Mouse (Mus musculus) c-Kit-negative CD71-positive TER-119-positive erythroid progenitor cells, embryonic 14.5 days (primary cell): ENCODE measurements around the gene 1600012H06Rik.
A peak's percentile ranks its signal among the peaks of the same experiment; 100 is the strongest.
"Not testable (repeated sequence)": the region's sequence is repeated elsewhere in the genome, so short reads cannot be mapped to it uniquely, and the experiment has no call there.

Experiments used
- DNase-seq: peaks from one replicate; pipeline ENCODE4 v3.0.0-alpha.2; 2013; ENCODE audit warnings: low read depth, low spot score

1600012H06Rik gene

GRCm38 (mm10) chr17:14943729-14944059, 710 bp downstream of the 1600012H06Rik start:
- no peak for DNase-seq

GRCm38 (mm10) chr17:14944551-14944950, 1.6 kb downstream of the 1600012H06Rik start:
- DNase-seq: no peak

GRCm38 (mm10) chr17:14949161-14949827, 6.3 kb downstream of the 1600012H06Rik start:
- DNase-seq: no peak

DNA sequence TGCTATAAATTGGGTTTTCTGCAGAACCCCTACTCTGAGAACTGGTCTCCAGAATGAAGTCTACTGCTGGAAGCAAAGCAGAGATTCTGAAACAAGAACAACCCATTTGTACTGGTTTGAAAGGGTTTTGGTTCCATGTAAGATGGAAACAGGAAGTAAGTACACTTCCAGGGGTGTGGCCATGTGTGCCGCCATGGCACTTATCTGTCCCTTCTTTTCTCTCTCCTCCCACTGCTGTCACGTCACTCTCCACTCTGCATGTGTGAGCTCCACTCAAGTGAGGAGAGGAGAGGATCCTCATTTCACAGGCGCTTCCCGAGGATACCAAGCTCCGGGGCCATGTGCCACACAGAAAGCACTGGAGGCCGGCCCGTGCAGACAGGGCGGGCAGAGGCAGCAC, 10.5 kb downstream of the 1600012H06Rik start:
- DNase-seq: no peak

DNA sequence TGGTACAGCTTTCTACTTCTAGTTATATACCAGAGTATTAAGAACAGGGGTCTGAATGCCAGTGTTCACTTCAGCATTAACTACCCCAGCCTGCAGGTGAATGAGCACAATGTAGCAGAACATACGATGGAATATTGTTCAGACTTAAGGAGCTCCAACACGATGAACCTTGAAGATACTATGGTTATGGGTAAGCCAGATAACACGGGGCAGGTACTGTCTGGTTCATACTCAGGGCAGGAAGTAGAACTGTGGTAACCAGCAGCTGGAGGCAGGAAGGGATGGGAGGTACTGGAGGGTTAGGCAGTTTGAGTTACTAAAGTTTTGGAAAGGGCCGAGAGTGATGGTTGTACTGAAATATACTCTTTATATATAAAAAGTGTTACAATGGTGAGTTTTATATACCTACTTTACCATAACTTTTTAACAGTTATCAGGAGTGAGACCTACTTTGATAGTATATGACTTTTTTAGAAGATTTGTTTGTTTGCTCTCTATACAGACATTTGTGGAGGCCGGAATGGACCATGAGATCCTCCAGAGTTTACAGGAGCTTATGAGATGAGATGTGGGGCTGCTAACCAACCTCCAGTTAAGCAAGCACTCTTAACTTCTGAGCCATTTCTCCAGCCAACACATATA, 15.8 kb downstream of the 1600012H06Rik start:
- DNase-seq: no peak

DNA sequence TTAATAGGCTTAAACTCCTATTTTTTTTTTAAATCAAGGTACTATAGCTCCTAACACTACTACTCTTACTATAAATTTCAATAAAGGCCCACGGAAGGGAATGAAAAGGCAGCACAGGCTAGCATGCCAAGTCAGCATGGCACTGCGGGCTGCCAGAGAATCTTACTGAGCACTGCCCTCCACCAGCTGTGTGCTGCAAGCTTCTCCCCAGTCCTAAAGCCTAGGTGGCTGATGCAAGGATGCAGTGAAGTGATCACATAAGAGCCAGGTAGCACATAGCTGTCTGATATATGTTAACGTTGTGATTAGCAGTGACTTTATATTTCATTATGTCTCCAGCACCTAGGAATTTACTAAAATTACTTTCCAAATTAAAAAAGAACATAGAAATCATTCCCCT, 17.0 kb downstream of the 1600012H06Rik start:
- DNase-seq: peak; percentile 46

GRCm38 (mm10) chr17:14960520-14960919, 17.5 kb downstream of the 1600012H06Rik start:
- no peak for DNase-seq

- not testable (repeated sequence) for DNase-seq
Measured at GRCm38 (mm10) chr17:14960951-14961556, 18.1 kb downstream of the 1600012H06Rik start, which contains the start of gene Phf10. Phf10 (minus strand) TSS chr17:14961273.

- DNase-seq: not testable (repeated sequence)
Measured at GRCm38 (mm10) chr17:14961557-14962154, 18.7 kb downstream of the 1600012H06Rik start.

DNA sequence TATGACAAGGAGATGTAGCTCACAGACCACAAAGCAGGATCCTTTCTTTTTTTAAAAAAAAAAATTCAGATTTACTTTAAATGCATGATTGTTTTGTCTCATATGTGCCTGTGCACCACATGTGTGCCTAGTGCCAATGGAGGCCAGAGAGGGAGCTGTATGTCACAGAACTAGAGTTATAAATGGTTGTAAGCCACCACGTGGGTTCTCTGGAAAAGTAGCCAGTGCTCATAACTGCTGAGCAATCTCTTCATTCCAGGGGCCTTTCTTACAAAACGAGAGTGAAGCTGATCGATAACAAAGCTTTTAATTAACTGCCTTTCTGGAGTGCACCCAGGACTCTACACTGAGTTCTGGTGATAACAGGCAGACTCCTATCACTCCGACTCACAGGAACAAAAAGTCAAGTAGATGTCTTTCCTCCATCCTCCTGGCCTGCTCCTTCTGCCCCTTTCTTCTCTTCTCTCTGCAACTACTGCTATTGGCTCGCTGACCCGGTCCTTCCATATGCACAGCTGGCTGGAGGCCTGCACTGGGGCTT, 25.5 kb downstream of the 1600012H06Rik start:
- DNase-seq: not testable (repeated sequence)

- not testable (repeated sequence) for DNase-seq
Measured at GRCm38 (mm10) chr17:14977718-14978361, 34.9 kb downstream of the 1600012H06Rik start.

DNA sequence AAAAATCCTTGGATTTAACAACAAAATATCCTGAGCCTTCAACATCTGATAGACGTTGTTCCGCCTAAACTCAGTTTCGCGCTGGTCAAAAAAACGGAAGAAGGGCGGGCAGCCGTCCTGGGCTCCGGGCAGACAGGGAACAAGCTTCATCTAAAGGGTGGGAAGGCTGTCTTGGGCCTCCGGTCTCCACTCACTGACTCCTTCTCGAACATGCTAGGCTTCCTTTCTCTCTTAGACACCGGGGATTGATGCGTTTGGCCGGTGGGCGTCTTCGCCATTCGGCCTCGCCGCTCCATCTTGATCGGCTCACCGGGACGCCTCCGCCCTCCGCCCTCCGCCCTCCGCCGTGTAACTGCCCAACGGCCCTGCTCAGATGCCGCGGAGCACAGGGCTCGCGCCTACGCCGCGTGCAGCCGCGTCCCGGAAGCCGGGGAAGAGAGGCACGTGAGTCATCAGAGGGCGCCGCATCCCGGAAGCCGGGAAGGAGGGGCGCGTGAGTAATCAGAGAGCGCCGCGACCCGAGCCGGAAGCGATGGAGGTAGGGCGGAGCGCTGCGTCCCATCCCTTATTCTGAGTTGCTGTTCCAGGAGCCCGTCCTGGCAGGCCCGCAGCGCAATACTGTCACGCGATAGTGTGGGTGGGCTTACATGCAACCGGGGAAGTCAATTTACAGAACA, 35.5 kb downstream of the 1600012H06Rik start, which contains the start of the genes 9030025P20Rik and Gm3417:
TSS of gene 9030025P20Rik (plus strand) at position 107 of the 677 bp plus-strand sequence.
TSS of gene Gm3417 (minus strand) at position 429 of the 677 bp plus-strand sequence.
- not testable (repeated sequence) for DNase-seq

GRCm38 (mm10) chr17:14990116-14990702, 47.2 kb downstream of the 1600012H06Rik start:
- DNase-seq: not testable (repeated sequence)

- not testable (repeated sequence) for DNase-seq
Measured at GRCm38 (mm10) chr17:14992522-14993138, 49.6 kb downstream of the 1600012H06Rik start.

GRCm38 (mm10) chr17:14993139-14993832, 50.3 kb downstream of the 1600012H06Rik start:
- not testable (repeated sequence) for DNase-seq

GRCm38 (mm10) chr17:14994140-14994539, 51.2 kb downstream of the 1600012H06Rik start:
- not testable (repeated sequence) for DNase-seq

DNA sequence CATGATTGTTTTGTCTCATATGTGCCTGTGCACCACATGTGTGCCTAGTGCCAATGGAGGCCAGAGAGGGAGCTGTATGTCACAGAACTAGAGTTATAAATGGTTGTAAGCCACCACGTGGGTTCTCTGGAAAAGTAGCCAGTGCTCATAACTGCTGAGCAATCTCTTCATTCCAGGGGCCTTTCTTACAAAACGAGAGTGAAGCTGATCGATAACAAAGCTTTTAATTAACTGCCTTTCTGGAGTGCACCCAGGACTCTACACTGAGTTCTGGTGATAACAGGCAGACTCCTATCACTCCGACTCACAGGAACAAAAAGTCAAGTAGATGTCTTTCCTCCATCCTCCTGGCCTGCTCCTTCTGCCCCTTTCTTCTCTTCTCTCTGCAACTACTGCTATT, 57.1 kb downstream of the 1600012H06Rik start:
- DNase-seq: not testable (repeated sequence)

DNA sequence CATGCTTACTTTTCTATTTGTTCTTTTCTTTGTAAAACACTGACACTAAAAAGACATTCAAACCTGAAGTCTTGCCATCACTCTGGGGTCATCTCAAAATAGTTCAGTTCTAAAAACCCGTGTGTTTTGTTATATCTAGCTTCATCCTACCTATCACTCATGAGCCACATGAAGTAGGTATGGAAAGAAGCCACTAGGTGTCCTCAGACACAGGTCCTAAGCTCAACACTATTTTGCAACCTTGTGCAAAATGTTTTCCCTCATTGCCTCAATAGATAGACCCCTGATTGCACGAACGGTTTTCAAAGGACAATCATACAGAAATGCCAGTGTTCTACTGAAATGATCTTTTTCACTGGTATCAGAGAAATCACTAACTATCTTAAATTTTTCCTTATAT, 66.1 kb downstream of the 1600012H06Rik start:
- DNase-seq: not testable (repeated sequence)
